Comparison of ENCODE assay signal across 8 mouse cellular contexts in the genomic region with DNA sequence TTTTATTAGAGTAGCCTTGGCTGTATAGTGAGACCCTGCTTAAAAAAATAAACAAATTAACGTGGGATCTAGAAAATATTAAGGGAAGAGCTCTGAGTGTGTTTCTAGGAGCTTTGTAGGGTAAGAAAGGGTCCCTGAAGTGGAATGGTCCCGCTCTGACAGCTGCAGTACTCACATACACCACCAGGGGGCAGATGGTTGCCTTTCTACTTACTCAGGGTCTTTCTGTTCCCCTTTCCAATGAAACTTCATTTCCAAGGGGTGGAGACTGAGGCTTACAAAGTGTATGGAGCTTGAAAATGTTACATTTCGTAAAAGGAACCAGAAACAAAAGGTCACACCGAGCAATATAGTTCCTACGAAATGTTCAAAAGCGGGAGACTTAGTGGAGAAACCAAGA. TPM values are rescaled to one million over a fixed set of nuclear protein-coding genes. Genes with fewer than 3 reads are reported as not detected.
DNase-seq lines count a peak whose midpoint lies in the region; ATAC-seq and TF ChIP-seq lines count a peak whose summit lies in the region.

No protein-coding gene starts in this region.

- DNase-seq in midbrain, embryonic 10.5 days (ENCODE audit: low spot score): peak; percentile 82
- peak; percentile 81 to 87 for DNase-seq in adrenal gland, postnatal 36 days
- DNase-seq in forebrain, embryonic 14.5 days (ENCODE audit: low spot score): peak; percentile 85
- DNase-seq in kidney, adult 8-10 months: peak; percentile 59 to 80
- peak; percentile 36 for DNase-seq in liver, adult 2 months (ENCODE audit: extremely low read depth, low read depth, low spot score)
- peak; percentile 71 for DNase-seq in ovary, postnatal 36 days (ENCODE audit: low spot score)
- peak; percentile 82 for DNase-seq in thymus, postnatal 4 days

- no peak overlapping the region for H3K4me3 ChIP-seq in midbrain, embryonic 10.5 days
- no peak overlapping the region for H3K4me3 ChIP-seq in midbrain, embryonic 13.5 days (replicated peaks)
- no peak overlapping the region for H3K4me3 ChIP-seq in forebrain, embryonic 14.5 days (ENCODE audit: low read depth, low read length)
- H3K4me3 ChIP-seq in liver, adult 2 months (ENCODE audit: insufficient read depth, low read depth, low read length): no peak overlapping the region

- H3K27me3 ChIP-seq in midbrain, embryonic 10.5 days (ENCODE audit: low read depth, poor library complexity, severe bottlenecking): peaks cover 37% of the 10 kb centered on the region
- peaks cover 30% of the 10 kb centered on the region for H3K27me3 ChIP-seq in midbrain, embryonic 13.5 days
- H3K27me3 ChIP-seq in forebrain, embryonic 14.5 days (replicated peaks; ENCODE audit: control insufficient read depth, insufficient read depth, low read length): no peaks in the 10 kb centered on the region; the same call in none of the 2 replicates
- H3K27me3 ChIP-seq in liver, adult 2 months (ENCODE audit: control insufficient read depth, insufficient read depth, low read length): no peaks in the 10 kb centered on the region

- no peak overlapping the region for H3K9ac ChIP-seq in midbrain, embryonic 13.5 days (replicated peaks)
- no peak overlapping the region for H3K9ac ChIP-seq in forebrain, embryonic 14.5 days (ENCODE audit: low read length)
- no peak overlapping the region for H3K9ac ChIP-seq in liver, adult 2 months (ENCODE audit: low read depth, low read length)

- no peak overlapping the region for H3K4me2 ChIP-seq in midbrain, embryonic 13.5 days (replicated peaks)
- no peak overlapping the region for H3K4me2 ChIP-seq in forebrain, embryonic 14.5 days (ENCODE audit: low read length)

- H3K36me3 ChIP-seq in midbrain, embryonic 10.5 days: peaks cover 5% of the 10 kb centered on the region; the same call in 1 of the 2 replicates
- H3K36me3 ChIP-seq in midbrain, embryonic 13.5 days: no peaks in the 10 kb centered on the region
- peaks cover 4% of the 10 kb centered on the region; the same call in 1 of the 2 replicates for H3K36me3 ChIP-seq in forebrain, embryonic 14.5 days (ENCODE audit: control insufficient read depth, insufficient read depth, low read length)
- no peaks in the 10 kb centered on the region for H3K36me3 ChIP-seq in liver, adult 2 months (ENCODE audit: control insufficient read depth, insufficient read depth, low read length)

- ATAC-seq in midbrain, embryonic 13.5 days: no peak
- ATAC-seq in forebrain, embryonic 14.5 days: no peak

- no peaks in the 10 kb centered on the region for H3K9me3 ChIP-seq in midbrain, embryonic 10.5 days (replicated peaks)
- no peaks in the 10 kb centered on the region for H3K9me3 ChIP-seq in midbrain, embryonic 13.5 days
- H3K9me3 ChIP-seq in forebrain, embryonic 14.5 days (replicated peaks; ENCODE audit: control insufficient read depth, low read length): no peaks in the 10 kb centered on the region

- peak; percentile 74 for TF ChIP-seq CTCF in liver, adult 2 months (IDR thresholded peaks at IDR 0.05; ENCODE audit: low read depth, low read length)

- H3K4me1 ChIP-seq in midbrain, embryonic 10.5 days: peaks cover 50% of the 10 kb centered on the region
- H3K4me1 ChIP-seq in midbrain, embryonic 13.5 days (replicated peaks): peaks cover 29% of the 10 kb centered on the region
- H3K4me1 ChIP-seq in forebrain, embryonic 14.5 days (ENCODE audit: control insufficient read depth, insufficient read depth, low read length): peaks cover 13% of the 10 kb centered on the region
- H3K4me1 ChIP-seq in liver, adult 2 months (ENCODE audit: control insufficient read depth, insufficient read depth, low read length): peaks cover 10% of the 10 kb centered on the region

- no peak overlapping the region for H3K27ac ChIP-seq in midbrain, embryonic 10.5 days (replicated peaks)
- no peak overlapping the region for H3K27ac ChIP-seq in midbrain, embryonic 13.5 days
- no peak overlapping the region for H3K27ac ChIP-seq in forebrain, embryonic 14.5 days (ENCODE audit: low read depth, low read length)
- no peak overlapping the region for H3K27ac ChIP-seq in liver, adult 2 months (replicated peaks; ENCODE audit: insufficient read depth, low read depth, low read length)

- H3K79me2 ChIP-seq in liver, adult 2 months (ENCODE audit: control insufficient read depth, insufficient read depth, low read length): peaks cover 21% of the 10 kb centered on the region

- no peak for TF ChIP-seq POLR2A in liver, adult 2 months (IDR thresholded peaks at IDR 0.05; ENCODE audit: extremely low read depth, insufficient read depth, low read length)

- 12% methylated on average over 6 of the region's 6 CpGs for WGBS in midbrain, embryonic 10.5 days
- 10% methylated on average over 6 of the region's 6 CpGs for WGBS in midbrain, embryonic 13.5 days
- 12% methylated on average over 6 of the region's 6 CpGs for WGBS in forebrain, embryonic 14.5 days
- WGBS in liver, adult 2 months: 26% methylated on average over 6 of the region's 6 CpGs

RNA-seq across cellular contexts. Expression of gene Exoc3l2, which starts 1.6 kb away (rescaled TPM):
- 0.75 and 0.81 TPM in 2 replicates for polyA plus RNA-seq in midbrain, embryonic 10.5 days (2016; fragmentation: Nextera tagmentation; extraction: Ambion mirVana)
- polyA plus RNA-seq in midbrain, embryonic 13.5 days (2015; fragmentation: Nextera tagmentation; extraction: Ambion mirVana): 0.24 and 0.32 TPM in 2 replicates
- total RNA-seq in adrenal gland, postnatal 36 days (2021): 10 to 100 TPM; 41.1 to 49.6 TPM
- polyA plus RNA-seq in forebrain, embryonic 14.5 days (2014; fragmentation: Nextera tagmentation; extraction: Ambion mirVana): 0.16 and 0.25 TPM in 2 replicates
- 2.1 and 2.2 TPM in 2 replicates for total RNA-seq in liver, adult 2 months (2014; rRNA removed)
- 5.1 and 5.8 TPM in 2 replicates for polyA plus RNA-seq in liver, adult 2 months (2012; rRNA removed)

RNA-seq across cellular contexts. Expression of gene Mark4, which starts 2.9 kb away (rescaled TPM):
- 8.0 and 8.4 TPM in 2 replicates for polyA plus RNA-seq in midbrain, embryonic 10.5 days (2016; fragmentation: Nextera tagmentation; extraction: Ambion mirVana)
- polyA plus RNA-seq in midbrain, embryonic 13.5 days (2015; fragmentation: Nextera tagmentation; extraction: Ambion mirVana): 13.9 and 16.3 TPM in 2 replicates
- total RNA-seq in adrenal gland, postnatal 36 days (2021): 10 to 100 TPM; 46.5 to 50.3 TPM
- 9.2 and 13.0 TPM in 2 replicates for polyA plus RNA-seq in forebrain, embryonic 14.5 days (2014; fragmentation: Nextera tagmentation; extraction: Ambion mirVana)
- total RNA-seq in liver, adult 2 months (2014; rRNA removed): 1.8 and 2.8 TPM in 2 replicates
- polyA plus RNA-seq in liver, adult 2 months (2012; rRNA removed): 4.9 and 6.4 TPM in 2 replicates

RNA-seq across cellular contexts. Expression of gene Bloc1s3, which starts 46.7 kb away (rescaled TPM):
- polyA plus RNA-seq in midbrain, embryonic 10.5 days (2016; fragmentation: Nextera tagmentation; extraction: Ambion mirVana): 2.3 and 2.4 TPM in 2 replicates
- 2.9 and 4.5 TPM in 2 replicates for polyA plus RNA-seq in midbrain, embryonic 13.5 days (2015; fragmentation: Nextera tagmentation; extraction: Ambion mirVana)
- 10 to 100 TPM in 1 of 2 experiments, 1 to 10 TPM in 1; 8.7 to 12.1 TPM for total RNA-seq in adrenal gland, postnatal 36 days (2021)
- polyA plus RNA-seq in forebrain, embryonic 14.5 days (2014; fragmentation: Nextera tagmentation; extraction: Ambion mirVana): 2.1 and 2.3 TPM in 2 replicates
- total RNA-seq in liver, adult 2 months (2014; rRNA removed): 2.8 and 3.9 TPM in 2 replicates
- polyA plus RNA-seq in liver, adult 2 months (2012; rRNA removed): 6.2 and 7.3 TPM in 2 replicates

RNA-seq across cellular contexts. Expression of gene Trappc6a, which starts 46.7 kb away (rescaled TPM):
- polyA plus RNA-seq in midbrain, embryonic 10.5 days (2016; fragmentation: Nextera tagmentation; extraction: Ambion mirVana): 65.2 and 68.2 TPM in 2 replicates
- polyA plus RNA-seq in midbrain, embryonic 13.5 days (2015; fragmentation: Nextera tagmentation; extraction: Ambion mirVana): 36.6 and 43.3 TPM in 2 replicates
- total RNA-seq in adrenal gland, postnatal 36 days (2021): 10 to 100 TPM; 73.1 to 91.1 TPM
- 34.2 and 42.5 TPM in 2 replicates for polyA plus RNA-seq in forebrain, embryonic 14.5 days (2014; fragmentation: Nextera tagmentation; extraction: Ambion mirVana)
- total RNA-seq in liver, adult 2 months (2014; rRNA removed): 19.9 and 25.5 TPM in 2 replicates
- 58.0 and 58.2 TPM in 2 replicates for polyA plus RNA-seq in liver, adult 2 months (2012; rRNA removed)

RNA-seq across cellular contexts. Expression of gene Nkpd1, which starts 56.1 kb away (rescaled TPM):
- polyA plus RNA-seq in midbrain, embryonic 10.5 days (2016; fragmentation: Nextera tagmentation; extraction: Ambion mirVana): 0.06 TPM in 2 replicates
- polyA plus RNA-seq in midbrain, embryonic 13.5 days (2015; fragmentation: Nextera tagmentation; extraction: Ambion mirVana): 0.08 and 0.11 TPM in 2 replicates
- under 1 TPM in 1 of 2 experiments, not detected in 1; 0.17 TPM for total RNA-seq in adrenal gland, postnatal 36 days (2021)
- 0.36 and 0.57 TPM in 2 replicates for polyA plus RNA-seq in forebrain, embryonic 14.5 days (2014; fragmentation: Nextera tagmentation; extraction: Ambion mirVana)
- total RNA-seq in liver, adult 2 months (2014; rRNA removed): not detected in 2 replicates
- not detected in 2 replicates for polyA plus RNA-seq in liver, adult 2 months (2012; rRNA removed)
